Mouse (Mus musculus) ES-E14 (cell line): Measurements from ENCODE around the gene Tenm3.

ENCODE experiments used
- CHD2 ChIP-seq: IDR thresholded peaks from 2 replicates; pipeline ENCODE4 v1.6.1; 2014; ENCODE audit warnings: mild to moderate bottlenecking, low read depth, low read length, inconsistent platforms
- HCFC1 ChIP-seq: IDR thresholded peaks from 2 replicates; pipeline ENCODE4 v1.6.1; 2012; ENCODE audit warnings: low read length, inconsistent platforms, borderline replicate concordance; ENCODE audit not compliant: insufficient read depth
- MAFK ChIP-seq: IDR thresholded peaks from 2 replicates; pipeline ENCODE4 v1.6.1; 2014; ENCODE audit warnings: mild to moderate bottlenecking, low read depth, low read length, inconsistent platforms; ENCODE audit not compliant: insufficient read depth
- ZC3H11A ChIP-seq: IDR thresholded peaks from 2 replicates; pipeline ENCODE4 v1.6.1; 2012; ENCODE audit warnings: low read depth, mild to moderate bottlenecking, inconsistent platforms, low read length, borderline replicate concordance
- ZNF384 ChIP-seq: IDR thresholded peaks from 2 replicates; pipeline ENCODE4 v1.6.1; 2012; ENCODE audit warnings: low read depth, low read length, inconsistent platforms

GRCm38 (mm10) chr8:48341692-48342091, 502.1 kb downstream of the Tenm3 start:
- TF ChIP-seq ZNF384 (no peak), MAFK (no peak), ZC3H11A (no peak), CHD2 (no peak), HCFC1 (no peak)
